Mouse (Mus musculus) frontal cortex, postnatal 14 days (tissue): ENCODE data around the gene Notch2.

Experiments used
- DNase-seq, 2 experiments: peaks; one replicate each; pipeline ENCODE4 v3.0.0; 2022; ENCODE audit warnings: low spot score in 2 of 2

The Notch2 gene

GRCm38 (mm10) chr3:98153460-98153859 lies 140.1 kb downstream of the Notch2 start:
- DNase-seq = no peak

GRCm38 (mm10) chr3:98156158-98156557 lies 142.8 kb downstream of the Notch2 start:
- DNase-seq = no peak

DNA sequence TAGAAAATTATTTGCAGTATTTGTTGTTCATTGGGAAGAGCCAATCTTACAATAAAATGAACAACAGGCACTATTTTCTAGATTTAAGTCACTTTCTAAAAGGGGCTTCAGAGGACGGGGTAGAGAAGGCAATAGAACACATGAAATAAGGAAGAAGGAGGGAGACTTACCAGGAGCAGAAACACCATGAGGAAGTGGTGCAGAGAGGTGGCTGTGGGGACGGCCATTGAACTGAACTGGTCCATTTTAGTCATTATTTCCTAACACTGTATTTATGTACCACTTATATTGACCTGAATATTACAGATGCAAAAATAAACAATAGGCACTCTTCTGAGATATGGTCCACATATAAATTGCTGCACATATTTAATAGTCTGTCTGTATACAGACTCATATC lies 143.7 kb downstream of the Notch2 start:
- DNase-seq = no peak

- no peak for DNase-seq
These were observed 144.3 kb downstream of the Notch2 start for GRCm38 (mm10) chr3:98157585-98157984.

GRCm38 (mm10) chr3:98158646-98159045 lies 145.3 kb downstream of the Notch2 start:
- DNase-seq = no peak

GRCm38 (mm10) chr3:98159289-98159688 lies 146.0 kb downstream of the Notch2 start:
- no peak for DNase-seq

DNA sequence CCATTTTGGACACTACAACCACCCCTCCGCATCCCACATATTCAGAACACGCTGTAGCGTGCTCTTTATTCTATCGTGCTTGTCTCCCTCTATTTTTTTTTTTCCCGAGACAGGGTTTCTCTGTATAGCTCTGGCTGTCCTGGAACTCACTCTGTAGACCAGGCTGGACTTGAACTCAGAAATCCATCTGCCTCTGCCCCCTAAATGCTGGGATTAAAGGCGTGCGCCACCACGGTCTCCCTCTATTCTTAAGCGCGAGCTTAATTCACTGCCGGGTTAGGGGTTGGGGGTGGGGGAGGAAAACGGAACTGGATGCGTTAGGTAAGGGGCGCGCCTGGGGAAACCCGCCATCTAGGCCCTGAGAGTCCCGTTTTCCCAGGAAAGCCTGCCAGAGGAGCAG lies 147.0 kb downstream of the Notch2 start, which contains the start of gene Adam30:
Gene Adam30, plus strand, starts transcription at position 301 of the 400 bp plus-strand sequence.
- DNase-seq = no peak

GRCm38 (mm10) chr3:98178340-98178739 lies 165.0 kb downstream of the Notch2 start:
- peak; percentile 20 to 34 for DNase-seq

DNA sequence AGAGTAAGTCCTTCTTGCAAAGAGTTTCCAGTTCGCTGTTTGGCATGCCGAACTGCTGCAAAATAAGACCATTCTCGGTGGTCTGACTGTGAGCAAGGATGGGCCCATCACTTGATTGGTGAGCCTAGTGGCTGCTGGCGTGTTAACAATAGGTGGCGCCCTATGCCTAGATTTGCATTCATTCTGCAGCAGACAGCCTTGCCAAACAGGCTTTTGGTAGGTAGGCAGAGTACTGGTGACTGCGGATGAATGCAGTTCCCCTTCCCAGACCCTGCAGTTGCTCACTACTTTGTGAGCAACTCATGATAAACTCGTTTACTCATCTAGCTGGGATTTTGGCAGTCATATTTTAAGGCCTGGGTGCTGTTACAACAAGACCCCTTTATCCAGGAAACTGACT lies 167.5 kb downstream of the Notch2 start:
- DNase-seq = peak; percentile 19 to 21

DNA sequence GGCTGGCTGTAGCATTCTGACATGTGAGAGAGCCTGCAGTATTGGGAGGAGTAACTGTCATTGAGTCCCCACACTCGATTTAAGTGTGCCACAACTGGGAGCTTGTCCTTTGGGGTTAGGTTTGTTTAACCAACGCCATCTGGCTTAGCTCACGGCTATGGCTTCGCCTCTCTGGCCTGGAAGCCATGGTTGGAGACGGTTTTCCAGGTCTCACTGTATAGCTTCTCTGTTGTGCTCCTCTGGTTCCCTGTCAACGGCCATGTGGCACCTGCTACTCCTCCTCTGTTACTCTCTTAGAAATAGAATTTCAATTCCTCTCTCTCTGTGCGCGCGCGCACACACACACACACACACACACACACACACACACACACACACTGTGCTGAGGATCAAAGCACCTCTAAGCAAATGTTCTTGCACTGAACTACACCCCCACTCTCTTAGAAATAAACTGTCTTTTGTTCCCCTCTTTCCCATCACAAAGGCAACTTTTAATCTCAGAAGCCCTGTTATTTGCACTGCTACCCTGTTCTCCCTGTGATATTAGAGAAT lies 171.9 kb downstream of the Notch2 start:
- no peak for DNase-seq

GRCm38 (mm10) chr3:98187777-98188176 lies 174.4 kb downstream of the Notch2 start:
- DNase-seq = no peak

GRCm38 (mm10) chr3:98197711-98198532 lies 184.6 kb downstream of the Notch2 start:
- DNase-seq = no peak

- DNase-seq = no peak
These were observed 186.4 kb downstream of the Notch2 start for GRCm38 (mm10) chr3:98199747-98200146.
